Mouse (Mus musculus) left cerebral cortex, postnatal 10 days (tissue): ENCODE measurements around the gene Prps1l1. TPM values are rescaled to one million over a fixed set of nuclear protein-coding genes. Genes with fewer than 3 reads are reported as not detected.

Experiments used
- DNase-seq, 2 experiments: peaks; one replicate each; pipeline ENCODE4 v3.0.0; 2021 to 2022; ENCODE audit warnings: low spot score in 2 of 2, mixed read lengths in 1 of 2; ENCODE audit errors: extremely low spot score in 1 of 2
- intact Hi-C: fragments of 180-260 bp; cut with DNase I; formaldehyde crosslinking; loops from one replicate; pipeline ENCODE4 v1.15.1; 2025
- total RNA-seq, 2 experiments: library from RNA; stranded (reverse); gene quantifications; 2 replicates each; pipeline ENCODE4 v1.2.3; 2021

Prps1l1 gene
- total RNA-seq, 2 experiments from 2014 or later = not detected

- no peak for DNase-seq
- intact Hi-C loops = no loop called here
Measured at GRCm38 (mm10) chr12:35018679-35019237, 34.2 kb downstream of the Prps1l1 start.

- no peak for DNase-seq
- intact Hi-C loops = no loop called here
Measured at GRCm38 (mm10) chr12:35021285-35021684, 36.7 kb downstream of the Prps1l1 start.

GRCm38 (mm10) chr12:35022066-35022465, 37.5 kb downstream of the Prps1l1 start:
- intact Hi-C loops = no loop called here
- DNase-seq = no peak

GRCm38 (mm10) chr12:35025916-35026432, 41.4 kb downstream of the Prps1l1 start:
- intact Hi-C loops = no loop called here
- DNase-seq = no peak

GRCm38 (mm10) chr12:35027533-35027932, 43.0 kb downstream of the Prps1l1 start:
- intact Hi-C loops = no loop called here
- no peak for DNase-seq

Other genes starting within 250 kb of the Prps1l1 start
- 10 to 100 TPM; 55.6 to 66.8 TPM for gene Hdac9, start 67.7 kb upstream of the Prps1l1 start, total RNA-seq
- gene Snx13, start 62.4 kb downstream of the Prps1l1 start, total RNA-seq = 10 to 100 TPM; 51.8 to 54.6 TPM